Mouse (Mus musculus) CH12.LX (cell line): ENCODE data around the gene Smchd1.

ENCODE experiments used
- CTCF ChIP-seq, 2 experiments: IDR thresholded peaks in 1 of 2; conservative IDR thresholded peaks in 1 of 2; 2 replicates each; pipeline ENCODE4 v1.5.1; 2011 to 2012; ENCODE audit warnings: low read depth in 2 of 2, low read length in 2 of 2, improper control_type of control experiment in 1 of 2, inconsistent platforms in 1 of 2, mild to moderate bottlenecking in 1 of 2, moderate library complexity in 1 of 2
- MAFK ChIP-seq: IDR thresholded peaks from 2 replicates; pipeline ENCODE4 v1.6.1; 2011; ENCODE audit warnings: low read length, improper control_type of control experiment; ENCODE audit not compliant: insufficient replicate concordance
- POLR2A ChIP-seq: IDR thresholded peaks from 2 replicates; pipeline ENCODE4 v1.6.1; 2011; ENCODE audit warnings: low read depth, mild to moderate bottlenecking, improper control_type of control experiment, low read length

- TF ChIP-seq CTCF (conservative IDR thresholded peaks at IDR 0.05 in 1 of 2, IDR thresholded peaks at IDR 0.05 in 1 of 2; ENCODE audit: low read depth in 2 of 2, low read length in 2 of 2) (no peak), MAFK (no peak), POLR2A (no peak)
Measured at GRCm38 (mm10) chr17:71354205-71354604, 120.9 kb downstream of the Smchd1 start.
